Mouse (Mus musculus) liver (tissue): Measurements from ENCODE around the gene Stx2.
"Not testable (repeated sequence)": the region's sequence is repeated elsewhere in the genome, so short reads cannot be mapped to it uniquely, and the experiment has no call there.

Source experiments
- DNase-seq: peaks from one replicate; pipeline ENCODE4 v3.0.0-alpha.2; 2020; ENCODE audit warnings: mixed read lengths

Stx2 gene

GRCm38 (mm10) chr5:129008008-129008407 is 366 bp downstream of the Stx2 start:
- DNase-seq = peak; percentile 59

GRCm38 (mm10) chr5:129007105-129007957 is 1.0 kb downstream of the Stx2 start:
- peak; percentile 78 for DNase-seq

- DNase-seq = peak; percentile 81
Observed at GRCm38 (mm10) chr5:129006031-129006788, 2.2 kb downstream of the Stx2 start.

GRCm38 (mm10) chr5:129005416-129005815 is 3.0 kb downstream of the Stx2 start:
- DNase-seq = no peak

GRCm38 (mm10) chr5:129002571-129003011 is 5.8 kb downstream of the Stx2 start:
- DNase-seq = peak; percentile 59

GRCm38 (mm10) chr5:129000706-129001468 is 7.5 kb downstream of the Stx2 start:
- DNase-seq = peak; percentile 93

- DNase-seq = no peak
Observed at GRCm38 (mm10) chr5:128987141-128987954, 21.0 kb downstream of the Stx2 start.

GRCm38 (mm10) chr5:128985946-128986345 is 22.4 kb downstream of the Stx2 start:
- no peak for DNase-seq

- no peak for DNase-seq
Observed at GRCm38 (mm10) chr5:128984536-128984935, 23.8 kb downstream of the Stx2 start.

- peak; percentile 74 for DNase-seq
Observed at GRCm38 (mm10) chr5:128981607-128982006, 26.8 kb downstream of the Stx2 start.

- DNase-seq = no peak
Observed at GRCm38 (mm10) chr5:128980857-128981256, 27.5 kb downstream of the Stx2 start.

GRCm38 (mm10) chr5:128978957-128979356 is 29.4 kb downstream of the Stx2 start:
- DNase-seq = no peak

- not testable (repeated sequence) for DNase-seq
Observed at GRCm38 (mm10) chr5:128977466-128977865, 30.9 kb downstream of the Stx2 start.

- DNase-seq = peak; percentile 39
Observed at GRCm38 (mm10) chr5:128976266-128976665, 32.1 kb downstream of the Stx2 start.

GRCm38 (mm10) chr5:128971298-128971697 is 37.1 kb downstream of the Stx2 start:
- peak; percentile 67 for DNase-seq

GRCm38 (mm10) chr5:128970878-128971277 is 37.5 kb downstream of the Stx2 start:
- DNase-seq = no peak

GRCm38 (mm10) chr5:128964353-128964752 is 44.0 kb downstream of the Stx2 start:
- no peak for DNase-seq

- DNase-seq = no peak
Observed at GRCm38 (mm10) chr5:128958916-128959315, 49.5 kb downstream of the Stx2 start.

GRCm38 (mm10) chr5:128954371-128954770 is 54.0 kb downstream of the Stx2 start:
- DNase-seq = not testable (repeated sequence)

- peak; percentile 16 for DNase-seq
Observed at GRCm38 (mm10) chr5:128953278-128954070, 54.9 kb downstream of the Stx2 start, which contains the start of gene Rimbp2. Gene Rimbp2, minus strand, starts transcription at chr5:128953486.
